Mouse (Mus musculus) lung, adult 2 months (tissue): ENCODE measurements around the gene Fasn.

Experiments used
- CTCF ChIP-seq: fragments of 200-500 bp; IDR thresholded peaks from 2 replicates; pipeline ENCODE4 v1.5.1; 2011; ENCODE audit warnings: mild to moderate bottlenecking, low read length, control low read depth; ENCODE audit not compliant: insufficient read depth
- POLR2A ChIP-seq: fragments of 200-500 bp; IDR thresholded peaks from 2 replicates; pipeline ENCODE4 v1.6.1; 2011; ENCODE audit warnings: low read depth, mild to moderate bottlenecking, control low read depth, low read length, borderline replicate concordance; ENCODE audit errors: extremely low read depth

- TF ChIP-seq POLR2A = no peak
- TF ChIP-seq CTCF = no peak
Measured at GRCm38 (mm10) chr11:120846725-120847475, 22.6 kb upstream of the Fasn start.
